Mouse (Mus musculus): ENCODE data around the gene Pam16.

Pam16 gene

GRCm38 (mm10) chr16:4646831-4647230, 22.0 kb upstream of the Pam16 start:
- no peak for DNase-seq (ENCODE audit: low spot score)

GRCm38 (mm10) chr16:4645867-4646266, 21.1 kb upstream of the Pam16 start:
- DNase-seq (ENCODE audit: low spot score) = no peak

- DNase-seq (ENCODE audit: low spot score) = no peak
Measured at GRCm38 (mm10) chr16:4643670-4644419, 19.1 kb upstream of the Pam16 start.

GRCm38 (mm10) chr16:4642937-4643336, 18.1 kb upstream of the Pam16 start:
- no peak for DNase-seq (ENCODE audit: low spot score)

- no peak for DNase-seq (ENCODE audit: low spot score)
Measured at GRCm38 (mm10) chr16:4642190-4642589, 17.4 kb upstream of the Pam16 start.

- no peak for DNase-seq (ENCODE audit: low spot score)
Measured at GRCm38 (mm10) chr16:4641119-4641838, 16.5 kb upstream of the Pam16 start.

GRCm38 (mm10) chr16:4640267-4641005, 15.6 kb upstream of the Pam16 start:
- no peak for DNase-seq (ENCODE audit: low spot score)

GRCm38 (mm10) chr16:4639831-4640237, 15.0 kb upstream of the Pam16 start, which contains the start of the genes Vasn and Dnaja3:
TSS of gene Vasn (plus strand) at chr16:4639941.
TSS of gene Dnaja3 (plus strand) at chr16:4639989.
- DNase-seq (ENCODE audit: low spot score) = no peak

- DNase-seq (ENCODE audit: low spot score) = no peak
Measured at GRCm38 (mm10) chr16:4638891-4639390, 14.2 kb upstream of the Pam16 start.

- no peak for DNase-seq (ENCODE audit: low spot score)
Measured at GRCm38 (mm10) chr16:4635760-4636159, 11.0 kb upstream of the Pam16 start.

GRCm38 (mm10) chr16:4634681-4635080, 9.9 kb upstream of the Pam16 start:
- no peak for DNase-seq (ENCODE audit: low spot score)

- DNase-seq (ENCODE audit: low spot score) = no peak
Measured at GRCm38 (mm10) chr16:4633661-4634060, 8.9 kb upstream of the Pam16 start.

- peak; percentile 14 for DNase-seq (ENCODE audit: low spot score)
Measured at GRCm38 (mm10) chr16:4632050-4632449, 7.3 kb upstream of the Pam16 start.

GRCm38 (mm10) chr16:4629950-4630349, 5.2 kb upstream of the Pam16 start:
- peak; percentile 73 for DNase-seq (ENCODE audit: low spot score)

- no peak for DNase-seq (ENCODE audit: low spot score)
Measured at GRCm38 (mm10) chr16:4628898-4629419, 4.2 kb upstream of the Pam16 start.

GRCm38 (mm10) chr16:4627105-4627504, 2.3 kb upstream of the Pam16 start:
- no peak for DNase-seq (ENCODE audit: low spot score)

- no peak for DNase-seq (ENCODE audit: low spot score)
Measured at GRCm38 (mm10) chr16:4624074-4624473, 714 bp downstream of the Pam16 start.

GRCm38 (mm10) chr16:4616829-4617228, 8.0 kb downstream of the Pam16 start:
- no peak for DNase-seq (ENCODE audit: low spot score)

- DNase-seq (ENCODE audit: low spot score) = no peak
Measured at GRCm38 (mm10) chr16:4615297-4615696, 9.5 kb downstream of the Pam16 start.

GRCm38 (mm10) chr16:4614639-4615038, 10.1 kb downstream of the Pam16 start:
- DNase-seq (ENCODE audit: low spot score) = no peak

GRCm38 (mm10) chr16:4613736-4614135, 11.1 kb downstream of the Pam16 start:
- no peak for DNase-seq (ENCODE audit: low spot score)

- no peak for DNase-seq (ENCODE audit: low spot score)
Measured at GRCm38 (mm10) chr16:4611676-4612075, 13.1 kb downstream of the Pam16 start.

Data from T-cell, adult 2 months (primary cell).